Mouse (Mus musculus): ENCODE data around the gene Elf4. TPM values are rescaled to one million over a fixed set of nuclear protein-coding genes. Genes with fewer than 3 reads are reported as not detected.

Gene Elf4
- total and polyA plus RNA-seq, 3 experiments, result 3.4 to 15.3 TPM; not detected in 1

GRCm38 (mm10) chrX:48452231-48452890 is 10.6 kb downstream of the Elf4 start:
- peak; percentile 29 for DNase-seq (ENCODE audit: low read depth, low spot score)
- H3K27ac ChIP-seq (ENCODE audit: control insufficient read depth, low read depth, low read length), result peak overlapping the region; percentile 29
- H3K36me3 ChIP-seq (ENCODE audit: control insufficient read depth in 1 of 2, insufficient read depth in 2 of 2, low read length in 2 of 2), result peaks cover 0 to 8% of the 10 kb centered on the region in 2 experiments; a peak in 2 of 4 replicates
- TF ChIP-seq ELF1 (IDR thresholded peaks at IDR 0.05; ENCODE audit: low read depth, low read length) (no peak), ETS1 (IDR thresholded peaks at IDR 0.05; ENCODE audit: low read depth, low read length) (peak; percentile 83)
- no peaks in the 10 kb centered on the region for H3K9me3 ChIP-seq (replicated peaks; ENCODE audit: insufficient read depth, low read length)
- H3K9ac ChIP-seq (ENCODE audit: control insufficient read depth, low read depth, low read length, poor library complexity, severe bottlenecking), result peak overlapping the region; percentile 94
- H3K27me3 ChIP-seq (ENCODE audit: control insufficient read depth in 1 of 2, insufficient read depth in 2 of 2, low read length in 2 of 2), result no peaks in the 10 kb centered on the region
- peaks cover 26% of the 10 kb centered on the region for H3K79me2 ChIP-seq (ENCODE audit: control insufficient read depth, insufficient read depth, low read length, poor library complexity)
- H3K4me3 ChIP-seq (ENCODE audit: control insufficient read depth in 1 of 2, insufficient read depth in 1 of 2, low read depth in 2 of 2, low read length in 2 of 2), result peak overlapping the region; percentile 89 to 91
- H3K4me1 ChIP-seq (ENCODE audit: control insufficient read depth in 1 of 2, insufficient read depth in 2 of 2, low read length in 2 of 2), result peaks cover 0 to 14% of the 10 kb centered on the region in 2 experiments; a peak in 2 of 4 replicates

DNA sequence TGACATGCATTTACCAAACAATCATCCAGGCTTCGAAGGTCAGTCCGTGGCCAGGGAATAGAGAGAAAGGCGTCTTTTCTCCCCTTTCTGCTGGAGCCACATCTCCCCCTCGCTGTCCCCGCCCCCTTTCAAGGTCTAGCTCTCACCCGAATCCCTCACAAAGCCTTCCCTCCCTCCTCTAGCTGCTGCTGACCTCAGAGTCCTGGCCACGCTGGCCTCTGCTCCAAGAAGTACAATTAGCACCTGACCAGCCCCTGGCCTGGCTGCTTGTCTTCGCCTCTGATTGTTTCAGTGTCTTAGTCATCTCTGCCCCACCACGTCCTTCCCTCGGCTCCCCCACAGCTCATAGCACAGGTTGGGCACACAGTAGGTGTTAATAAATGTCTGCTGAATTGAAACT is 13.3 kb downstream of the Elf4 start:
- Histone ChIP-seq H3K9me3 (replicated peaks; ENCODE audit: insufficient read depth, low read length) (no peaks in the 10 kb centered on the region), H3K27ac (ENCODE audit: control insufficient read depth, low read depth, low read length) (no peak overlapping the region), H3K79me2 (ENCODE audit: control insufficient read depth, insufficient read depth, low read length, poor library complexity) (peaks cover 26% of the 10 kb centered on the region), H3K36me3 (ENCODE audit: control insufficient read depth in 1 of 2, insufficient read depth in 2 of 2, low read length in 2 of 2) (peaks cover 0 to 16% of the 10 kb centered on the region in 2 experiments; a peak in 2 of 4 replicates), H3K27me3 (ENCODE audit: control insufficient read depth in 1 of 2, insufficient read depth in 2 of 2, low read length in 2 of 2) (no peaks in the 10 kb centered on the region), H3K4me3 (ENCODE audit: control insufficient read depth in 1 of 2, insufficient read depth in 1 of 2, low read depth in 2 of 2, low read length in 2 of 2) (no peak overlapping the region), H3K9ac (ENCODE audit: control insufficient read depth, low read depth, low read length, poor library complexity, severe bottlenecking) (no peak overlapping the region), H3K4me1 (ENCODE audit: control insufficient read depth in 1 of 2, insufficient read depth in 2 of 2, low read length in 2 of 2) (peaks cover 0 to 17% of the 10 kb centered on the region in 2 experiments; a peak in 2 of 4 replicates)
- no peak for TF ChIP-seq SMC3 (IDR thresholded peaks at IDR 0.05; ENCODE audit: low read depth, low read length)
- DNase-seq (ENCODE audit: low read depth, low spot score), result no peak

DNA sequence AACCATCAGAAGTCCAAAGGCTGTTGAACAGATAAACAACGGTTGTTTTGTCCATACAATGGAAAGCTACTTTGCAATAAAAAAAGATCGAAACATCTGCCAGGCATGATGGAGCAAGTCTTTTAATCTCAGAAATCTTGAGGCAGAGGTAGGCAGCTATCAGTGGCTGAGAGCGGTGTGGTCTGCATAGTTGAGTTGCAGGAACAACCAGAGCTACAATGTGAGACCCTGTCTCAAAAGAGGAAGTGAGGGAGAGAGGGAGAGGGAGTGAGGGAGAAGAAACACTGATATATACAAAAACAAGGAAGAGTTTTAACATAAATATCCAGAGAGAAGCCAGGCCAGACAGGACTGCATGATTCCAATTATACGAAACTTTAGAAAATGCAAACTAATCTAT is 18.3 kb downstream of the Elf4 start:
- DNase-seq (ENCODE audit: low read depth, low spot score), result peak; percentile 62
- Histone ChIP-seq H3K9ac (ENCODE audit: control insufficient read depth, low read depth, low read length, poor library complexity, severe bottlenecking) (no peak overlapping the region), H3K79me2 (ENCODE audit: control insufficient read depth, insufficient read depth, low read length, poor library complexity) (peaks cover 3% of the 10 kb centered on the region; the same call in 1 of the 2 replicates), H3K9me3 (replicated peaks; ENCODE audit: insufficient read depth, low read length) (no peaks in the 10 kb centered on the region), H3K4me1 (ENCODE audit: control insufficient read depth in 1 of 2, insufficient read depth in 2 of 2, low read length in 2 of 2) (peaks cover 0 to 14% of the 10 kb centered on the region in 2 experiments; a peak in 2 of 4 replicates), H3K4me3 (ENCODE audit: control insufficient read depth in 1 of 2, insufficient read depth in 1 of 2, low read depth in 2 of 2, low read length in 2 of 2) (no peak overlapping the region), H3K36me3 (ENCODE audit: control insufficient read depth in 1 of 2, insufficient read depth in 2 of 2, low read length in 2 of 2) (peaks cover 0 to 15% of the 10 kb centered on the region in 2 experiments; a peak in 2 of 4 replicates), H3K27ac (ENCODE audit: control insufficient read depth, low read depth, low read length) (no peak overlapping the region; the same call in 1 of the 2 replicates), H3K27me3 (ENCODE audit: control insufficient read depth in 1 of 2, insufficient read depth in 2 of 2, low read length in 2 of 2) (no peaks in the 10 kb centered on the region)
- TF ChIP-seq ZNF384 (IDR thresholded peaks at IDR 0.05; ENCODE audit: low read depth, low read length) (no peak), MAZ (IDR thresholded peaks at IDR 0.05; ENCODE audit: low read depth, low read length) (no peak), POLR2AphosphoS5 (IDR thresholded peaks at IDR 0.05; ENCODE audit: borderline replicate concordance, low read depth, low read length) (no peak), POLR2A (IDR thresholded peaks at IDR 0.05; ENCODE audit: control insufficient read depth in 1 of 2, insufficient read depth in 1 of 2, low read depth in 1 of 2, low read length in 2 of 2, poor library complexity in 1 of 2) (no peak)

GRCm38 (mm10) chrX:48441954-48442353 is 21.0 kb downstream of the Elf4 start:
- Histone ChIP-seq H3K4me3 (ENCODE audit: control insufficient read depth in 1 of 2, insufficient read depth in 1 of 2, low read depth in 2 of 2, low read length in 2 of 2) (no peak overlapping the region), H3K79me2 (ENCODE audit: control insufficient read depth, insufficient read depth, low read length, poor library complexity) (peaks cover 4% of the 10 kb centered on the region; the same call in 1 of the 2 replicates), H3K27ac (ENCODE audit: control insufficient read depth, low read depth, low read length) (no peak overlapping the region), H3K27me3 (ENCODE audit: control insufficient read depth in 1 of 2, insufficient read depth in 2 of 2, low read length in 2 of 2) (no peaks in the 10 kb centered on the region), H3K4me1 (ENCODE audit: control insufficient read depth in 1 of 2, insufficient read depth in 2 of 2, low read length in 2 of 2) (peaks cover 5 to 27% of the 10 kb centered on the region in 2 experiments; a peak in 3 of 4 replicates), H3K9me3 (replicated peaks; ENCODE audit: insufficient read depth, low read length) (no peaks in the 10 kb centered on the region), H3K9ac (ENCODE audit: control insufficient read depth, low read depth, low read length, poor library complexity, severe bottlenecking) (no peak overlapping the region), H3K36me3 (ENCODE audit: control insufficient read depth in 1 of 2, insufficient read depth in 2 of 2, low read length in 2 of 2) (peaks cover 0 to 25% of the 10 kb centered on the region in 2 experiments; a peak in 2 of 4 replicates)
- no peak for DNase-seq (ENCODE audit: low read depth, low spot score)
- TF ChIP-seq MAX (IDR thresholded peaks at IDR 0.05; ENCODE audit: low read length) (no peak), ZC3H11A (IDR thresholded peaks at IDR 0.05; ENCODE audit: low read depth, low read length) (no peak), HCFC1 (IDR thresholded peaks at IDR 0.05; ENCODE audit: low read depth, low read length) (no peak), USF2 (IDR thresholded peaks at IDR 0.05; ENCODE audit: borderline replicate concordance in 1 of 2, insufficient read depth in 1 of 2, low read depth in 1 of 2, low read length in 2 of 2) (no peak), ZKSCAN1 (IDR thresholded peaks at IDR 0.05; ENCODE audit: low read depth, low read length) (no peak)
